Mouse (Mus musculus) heart, embryonic 16.5 days (tissue): ENCODE measurements at regions not wholly inside any gene's neighbourhood (a gene's known extent, or its start where the extent isn't known, plus 50 kb on each side); places are given as distances from the start of the nearest gene placed in this dataset.

Experiments used
- ATAC-seq: fragments of 200-750 bp; cut with Nextera tagmentation; replicated peaks from 2 replicates; pipeline ENCODE4 v1.8.0; 2017; ENCODE audit warnings: moderate number of reproducible peaks; ENCODE audit not compliant: insufficient read depth, low FRiP score; ENCODE audit errors: extremely low read depth
- H3K27ac ChIP-seq: fragments of 300-500 bp; sonication (generic); 2 replicates; pipeline ENCODE4 v1.5.1; 2014; ENCODE audit warnings: mild to moderate bottlenecking, low read length, control low read depth, moderate library complexity
- H3K27me3 ChIP-seq: fragments of 300-500 bp; sonication (generic); 2 replicates; pipeline ENCODE4 v1.6.1; 2014; ENCODE audit warnings: low read length, mixed read lengths; ENCODE audit not compliant: control insufficient read depth, insufficient read depth
- H3K36me3 ChIP-seq: fragments of 300-500 bp; sonication (generic); 2 replicates; pipeline ENCODE4 v1.6.1; 2014; ENCODE audit not compliant: control insufficient read depth, insufficient read depth
- H3K4me1 ChIP-seq: fragments of 300-500 bp; sonication (generic); 2 replicates; pipeline ENCODE4 v1.6.1; 2014; ENCODE audit warnings: low read length, mixed read lengths; ENCODE audit not compliant: control insufficient read depth, insufficient read depth
- H3K4me2 ChIP-seq: fragments of 300-500 bp; sonication (generic); 2 replicates; pipeline ENCODE4 v1.6.1; 2014; ENCODE audit warnings: low read depth, mild to moderate bottlenecking, control low read depth, low read length
- H3K4me3 ChIP-seq: fragments of 300-500 bp; sonication (generic); 2 replicates; pipeline ENCODE4 v1.5.1; 2014; ENCODE audit warnings: mild to moderate bottlenecking, control low read depth, low read length
- H3K9ac ChIP-seq: fragments of 300-500 bp; sonication (generic); 2 replicates; pipeline ENCODE4 v1.6.1; 2014; ENCODE audit warnings: low read length, control low read depth
- H3K9me3 ChIP-seq: fragments of 300-500 bp; sonication (generic); replicated peaks from 2 replicates; pipeline ENCODE4 v1.6.1; 2016; ENCODE audit warnings: low read length; ENCODE audit not compliant: control insufficient read depth
- WGBS: fragments of 180-500 bp; shearing (Covaris S2); extraction: QIAGEN DNeasy Blood & Tissue Kit; methylation state at CpG from one replicate; pipeline ENCODE4 v1.1.7; 2014; 5-methylcytosine and 5-hydroxymethylcytosine counted together

DNA sequence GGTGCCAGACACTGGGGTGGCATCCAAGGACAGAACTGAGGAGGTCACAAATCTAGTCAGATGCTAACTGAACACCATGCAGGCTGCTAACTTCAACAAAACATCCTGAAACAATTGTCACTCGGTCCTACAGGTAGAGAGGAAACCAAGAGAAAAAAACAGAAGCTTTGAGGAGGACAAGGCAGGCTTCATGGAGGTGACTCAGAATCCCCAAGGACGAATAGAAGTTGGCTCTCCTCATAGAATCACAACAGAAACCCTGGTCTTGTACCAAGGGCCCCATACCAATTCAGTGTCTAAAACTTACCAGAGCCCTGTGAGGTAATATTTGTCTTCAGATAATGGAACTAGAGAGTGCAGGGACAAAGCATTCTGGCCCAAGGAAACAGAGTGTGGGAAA, 206.1 kb upstream of the Tle3 start:
- no peaks in the 10 kb centered on the region for H3K9me3 ChIP-seq
- no peak overlapping the region for H3K9ac ChIP-seq
- H3K4me3 ChIP-seq = no peak overlapping the region
- no peaks in the 10 kb centered on the region for H3K36me3 ChIP-seq
- H3K4me2 ChIP-seq = no peak overlapping the region
- H3K27me3 ChIP-seq = peaks cover 5% of the 10 kb centered on the region
- no peak for ATAC-seq
- 55% methylated on average over 2 of the region's 2 CpGs for WGBS
- no peak overlapping the region for H3K27ac ChIP-seq
- peaks cover 4% of the 10 kb centered on the region for H3K4me1 ChIP-seq

- peak overlapping the region; percentile 61 for H3K27ac ChIP-seq
- no peaks in the 10 kb centered on the region for H3K36me3 ChIP-seq
- H3K4me1 ChIP-seq = peaks cover 4% of the 10 kb centered on the region
- no peak overlapping the region for H3K9ac ChIP-seq
- no peak for ATAC-seq
- H3K4me3 ChIP-seq = no peak overlapping the region
- no peaks in the 10 kb centered on the region for H3K9me3 ChIP-seq
- no peak overlapping the region for H3K4me2 ChIP-seq
- peaks cover 11% of the 10 kb centered on the region for H3K27me3 ChIP-seq
- WGBS = 62% methylated on average over 11 of the region's 11 CpGs
These were observed 204.9 kb upstream of the Tle3 start for GRCm38 (mm10) chr9:61167097-61167842.

GRCm38 (mm10) chr9:61168931-61169330, 203.2 kb upstream of the Tle3 start:
- Histone ChIP-seq H3K27me3 (peaks cover 6% of the 10 kb centered on the region), H3K27ac (no peak overlapping the region), H3K9ac (no peak overlapping the region), H3K9me3 (no peaks in the 10 kb centered on the region), H3K4me2 (no peak overlapping the region), H3K36me3 (no peaks in the 10 kb centered on the region), H3K4me1 (peaks cover 2% of the 10 kb centered on the region), H3K4me3 (no peak overlapping the region)
- no peak for ATAC-seq
- 72% methylated on average over 7 of the region's 7 CpGs for WGBS

DNA sequence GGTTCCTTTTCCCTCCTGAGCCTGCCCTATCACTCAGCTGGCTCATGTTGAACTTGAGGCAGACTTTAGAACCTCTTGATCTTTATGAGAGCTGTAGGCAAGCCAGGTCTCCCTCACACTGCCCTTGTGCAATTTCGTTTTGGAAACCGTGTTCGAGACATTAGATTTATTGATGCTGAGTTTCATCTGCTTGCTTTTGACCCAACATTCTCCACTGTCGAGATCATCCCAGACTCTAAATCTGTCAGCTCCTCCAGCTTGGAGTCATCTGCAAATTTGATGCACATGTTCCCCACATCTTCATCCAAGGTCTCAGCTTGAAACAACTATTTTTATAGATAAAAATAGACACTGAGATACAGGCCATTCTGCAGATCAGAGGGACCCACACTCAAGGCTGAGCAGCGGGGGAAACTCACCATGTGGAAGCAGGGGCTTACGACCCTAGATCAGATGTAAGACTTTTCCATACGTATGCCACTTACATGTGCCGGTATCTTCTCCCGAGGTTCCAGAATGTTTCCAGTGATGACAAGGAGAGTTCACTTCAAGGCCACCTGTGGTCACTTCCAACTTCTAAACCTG, 202.6 kb upstream of the Tle3 start:
- Histone ChIP-seq H3K4me3 (no peak overlapping the region), H3K27me3 (peaks cover 6% of the 10 kb centered on the region), H3K9ac (no peak overlapping the region), H3K4me2 (no peak overlapping the region), H3K36me3 (no peaks in the 10 kb centered on the region), H3K27ac (no peak overlapping the region), H3K9me3 (no peaks in the 10 kb centered on the region), H3K4me1 (peaks cover 2% of the 10 kb centered on the region)
- no peak for ATAC-seq
- 73% methylated on average over 9 of the region's 9 CpGs for WGBS

GRCm38 (mm10) chr9:61170921-61171320, 201.2 kb upstream of the Tle3 start:
- Histone ChIP-seq H3K27ac (no peak overlapping the region), H3K27me3 (peaks cover 6% of the 10 kb centered on the region), H3K4me1 (peaks cover 2% of the 10 kb centered on the region), H3K4me2 (no peak overlapping the region), H3K36me3 (no peaks in the 10 kb centered on the region), H3K9ac (no peak overlapping the region), H3K9me3 (no peaks in the 10 kb centered on the region), H3K4me3 (no peak overlapping the region)
- 92% methylated on average over 6 of the region's 6 CpGs for WGBS
- ATAC-seq = no peak

GRCm38 (mm10) chr9:61172421-61172820, 199.7 kb upstream of the Tle3 start:
- no peak for ATAC-seq
- Histone ChIP-seq H3K9ac (no peak overlapping the region), H3K27ac (no peak overlapping the region), H3K9me3 (no peaks in the 10 kb centered on the region), H3K36me3 (no peaks in the 10 kb centered on the region), H3K27me3 (peaks cover 10% of the 10 kb centered on the region), H3K4me2 (no peak overlapping the region), H3K4me3 (no peak overlapping the region), H3K4me1 (peaks cover 2% of the 10 kb centered on the region)

GRCm38 (mm10) chr9:61173548-61173947, 198.6 kb upstream of the Tle3 start:
- Histone ChIP-seq H3K4me3 (no peak overlapping the region), H3K9ac (no peak overlapping the region), H3K27me3 (peaks cover 10% of the 10 kb centered on the region), H3K36me3 (no peaks in the 10 kb centered on the region), H3K4me1 (no peaks in the 10 kb centered on the region), H3K27ac (no peak overlapping the region), H3K4me2 (no peak overlapping the region), H3K9me3 (no peaks in the 10 kb centered on the region)
- no peak for ATAC-seq

DNA sequence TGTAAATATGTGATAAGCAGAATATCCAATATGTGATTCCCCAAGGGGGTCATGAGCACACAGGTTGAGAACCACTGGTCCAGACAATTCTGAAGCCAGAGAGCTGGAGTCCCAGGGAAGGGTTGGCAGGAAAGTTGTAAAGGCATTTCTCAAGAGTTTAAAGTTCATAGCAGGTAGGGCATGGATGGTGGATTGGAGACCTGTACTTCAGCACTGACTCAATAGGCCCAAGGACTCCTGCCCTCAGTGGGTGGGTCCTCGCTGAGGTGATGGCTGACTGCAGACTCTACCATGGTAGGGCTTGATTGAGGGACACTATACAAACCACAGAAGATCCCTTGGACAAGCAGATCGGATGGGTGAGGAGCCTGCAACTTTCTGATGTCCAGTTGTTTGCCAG, 196.8 kb upstream of the Tle3 start:
- Histone ChIP-seq H3K4me2 (no peak overlapping the region), H3K27ac (no peak overlapping the region), H3K27me3 (peaks cover 10% of the 10 kb centered on the region), H3K9me3 (no peaks in the 10 kb centered on the region), H3K4me1 (no peaks in the 10 kb centered on the region), H3K36me3 (no peaks in the 10 kb centered on the region), H3K4me3 (no peak overlapping the region), H3K9ac (no peak overlapping the region)
- ATAC-seq = no peak
- 86% methylated on average over 2 of the region's 2 CpGs for WGBS

GRCm38 (mm10) chr9:61176856-61177255, 195.3 kb upstream of the Tle3 start:
- H3K9ac ChIP-seq = no peak overlapping the region
- peaks cover 6% of the 10 kb centered on the region for H3K27me3 ChIP-seq
- no peak overlapping the region for H3K4me2 ChIP-seq
- H3K36me3 ChIP-seq = no peaks in the 10 kb centered on the region
- 82% methylated on average over 3 of the region's 3 CpGs for WGBS
- H3K27ac ChIP-seq = no peak overlapping the region
- no peaks in the 10 kb centered on the region for H3K9me3 ChIP-seq
- no peak for ATAC-seq
- H3K4me3 ChIP-seq = no peak overlapping the region
- H3K4me1 ChIP-seq = no peaks in the 10 kb centered on the region
